Mouse (Mus musculus) neural tube, embryonic 11.5 days (tissue): ENCODE results near the gene Rhox3g. TPM values are rescaled to one million over a fixed set of nuclear protein-coding genes. Genes with fewer than 3 reads are reported as not detected.
"Not testable (repeated sequence)": the region's sequence is repeated elsewhere in the genome, so short reads cannot be mapped to it uniquely, and the experiment has no call there.

Experiments used
- ATAC-seq: fragments of 200-750 bp; cut with Nextera tagmentation; 2 replicates; pipeline ENCODE4 v1.8.0; 2017; ENCODE audit warnings: moderate number of reproducible peaks, mild to moderate bottlenecking, moderate TSS enrichment, moderate library complexity; ENCODE audit not compliant: insufficient read depth, low FRiP score, low TSS enrichment
- DNase-seq: peaks from one replicate; pipeline ENCODE4 v3.0.0-alpha.2; 2015; ENCODE audit warnings: low spot score
- H3K27ac ChIP-seq: fragments of 300-500 bp; sonication (generic); 2 replicates; pipeline ENCODE4 v1.5.1; 2014; ENCODE audit warnings: low read depth, mild to moderate bottlenecking, low read length
- H3K27me3 ChIP-seq: fragments of 300-500 bp; sonication (generic); 2 replicates; pipeline ENCODE4 v1.6.1; 2014; ENCODE audit warnings: mild to moderate bottlenecking, low read length, mixed read lengths; ENCODE audit not compliant: control insufficient read depth, insufficient read depth
- H3K36me3 ChIP-seq: fragments of 300-500 bp; sonication (generic); 2 replicates; pipeline ENCODE4 v1.6.1; 2014; ENCODE audit warnings: mild to moderate bottlenecking, low read length, moderate library complexity, mixed read lengths; ENCODE audit not compliant: control insufficient read depth, insufficient read depth
- H3K4me1 ChIP-seq: fragments of 300-500 bp; sonication (generic); 2 replicates; pipeline ENCODE4 v1.6.1; 2014; ENCODE audit warnings: low read length, mixed read lengths; ENCODE audit not compliant: control insufficient read depth, insufficient read depth
- H3K4me2 ChIP-seq: fragments of 300-500 bp; sonication (generic); 2 replicates; pipeline ENCODE4 v1.6.1; 2014; ENCODE audit warnings: low read depth, mild to moderate bottlenecking, moderate library complexity
- H3K4me3 ChIP-seq: fragments of 300-500 bp; sonication (generic); 2 replicates; pipeline ENCODE4 v1.5.1; 2014; ENCODE audit warnings: low read depth, low read length
- H3K9ac ChIP-seq: fragments of 300-500 bp; sonication (generic); 2 replicates; pipeline ENCODE4 v1.6.1; 2014; ENCODE audit warnings: mild to moderate bottlenecking, low read length
- H3K9me3 ChIP-seq: fragments of 300-500 bp; sonication (generic); 2 replicates; pipeline ENCODE4 v1.6.1; 2016; ENCODE audit warnings: low read length; ENCODE audit not compliant: control insufficient read depth
- WGBS: fragments of 180-500 bp; shearing (Covaris S2); extraction: QIAGEN DNeasy Blood & Tissue Kit; methylation state at CpG from one replicate; pipeline ENCODE4 v1.1.7; 2014; 5-methylcytosine and 5-hydroxymethylcytosine counted together
- polyA plus RNA-seq: library from polyadenylated mRNA; unstranded; fragments of >200 nt; fragmentation: Nextera tagmentation; extraction: Ambion mirVana; gene quantifications from 2 replicates; pipeline ENCODE4 v1.2.1, GENCODE M21; 2014

Rhox3g gene
- not detected in 2 replicates for polyA plus RNA-seq

DNA sequence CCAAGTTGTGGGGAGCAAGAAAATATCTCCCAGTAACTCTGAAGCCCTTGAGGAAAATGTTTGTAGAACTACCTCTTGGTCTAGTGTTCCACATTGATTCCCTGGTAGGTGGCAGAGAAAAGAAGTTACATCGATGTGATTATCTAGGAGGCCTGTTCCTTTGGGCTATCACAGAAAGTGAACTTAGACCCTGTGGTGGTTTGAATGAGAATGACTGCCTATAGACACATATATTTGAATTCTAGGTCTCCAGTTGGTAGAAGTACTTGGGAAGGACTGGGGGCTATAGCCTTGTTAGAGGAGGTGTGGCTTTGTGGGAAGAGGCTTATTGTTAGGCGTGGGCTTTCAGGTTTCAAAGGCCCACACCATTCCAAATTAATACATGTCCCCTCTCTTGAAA lies at the start of gene Rhox3g:
Gene Rhox3g, minus strand, starts transcription at position 101 of the 400 bp plus-strand sequence.
- not testable (repeated sequence) for H3K9me3 ChIP-seq, H3K4me2 ChIP-seq, H3K4me1 ChIP-seq, H3K4me3 ChIP-seq, H3K9ac ChIP-seq, H3K27ac ChIP-seq, H3K27me3 ChIP-seq, ATAC-seq, H3K36me3 ChIP-seq, DNase-seq
- 90% methylated on average over 2 of the region's 2 CpGs for WGBS

DNA sequence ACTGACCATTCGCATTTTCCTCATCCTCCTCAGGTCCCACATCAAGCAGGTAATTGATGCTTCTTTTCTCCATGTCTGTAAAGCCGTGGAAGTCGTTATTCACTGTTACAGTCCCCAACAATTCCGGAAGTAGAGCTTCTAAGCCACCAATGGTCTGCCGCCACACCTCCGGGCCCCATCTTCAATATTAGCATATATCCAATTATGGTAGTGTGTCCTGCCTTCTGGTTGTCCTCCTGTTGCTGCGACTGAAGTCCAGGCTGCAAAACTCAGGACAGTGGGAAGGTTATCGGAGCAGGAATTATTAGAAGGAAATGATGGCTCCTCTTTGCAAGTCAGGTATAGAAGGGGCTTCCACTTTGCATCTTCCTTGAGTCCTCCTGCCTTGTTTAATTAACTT lies 44.8 kb upstream of the Rhox3g start, which contains the start of gene Rhox2h:
Gene Rhox2h, minus strand, starts transcription at position 101 of the 400 bp plus-strand sequence.
- DNase-seq, H3K9ac ChIP-seq, H3K4me3 ChIP-seq, H3K36me3 ChIP-seq, H3K4me2 ChIP-seq, H3K4me1 ChIP-seq, H3K9me3 ChIP-seq, H3K27ac ChIP-seq, H3K27me3 ChIP-seq, ATAC-seq: not testable (repeated sequence)
- WGBS: 87% methylated on average over 8 of the region's 8 CpGs

DNA sequence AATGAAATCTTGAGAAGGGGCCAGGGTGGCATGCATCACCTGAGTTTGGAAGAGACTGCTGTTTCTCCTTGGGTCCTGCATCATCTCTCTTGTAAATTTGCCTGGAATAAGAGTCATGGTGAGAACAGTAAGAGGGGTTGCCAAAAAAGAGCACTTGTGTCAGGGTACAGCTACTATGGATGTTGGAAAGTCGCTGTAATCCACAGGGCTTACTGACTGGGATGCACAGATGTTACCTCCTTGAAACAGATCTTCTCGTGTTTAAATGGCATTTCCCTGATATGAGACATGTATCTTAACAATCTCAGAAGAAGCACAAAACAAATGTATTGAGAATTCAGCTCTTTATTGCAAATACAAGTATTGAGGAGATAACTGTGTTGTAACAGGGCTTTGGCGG lies 40.3 kb upstream of the Rhox3g start, which contains the start of gene Rhox3h:
Gene Rhox3h, minus strand, starts transcription at position 101 of the 400 bp plus-strand sequence.
- H3K36me3 ChIP-seq, H3K4me2 ChIP-seq, ATAC-seq, H3K4me3 ChIP-seq, H3K27me3 ChIP-seq, H3K9ac ChIP-seq, H3K27ac ChIP-seq, H3K9me3 ChIP-seq, DNase-seq, H3K4me1 ChIP-seq: not testable (repeated sequence)
- 88% methylated on average over 1 of the region's 3 CpGs for WGBS

DNA sequence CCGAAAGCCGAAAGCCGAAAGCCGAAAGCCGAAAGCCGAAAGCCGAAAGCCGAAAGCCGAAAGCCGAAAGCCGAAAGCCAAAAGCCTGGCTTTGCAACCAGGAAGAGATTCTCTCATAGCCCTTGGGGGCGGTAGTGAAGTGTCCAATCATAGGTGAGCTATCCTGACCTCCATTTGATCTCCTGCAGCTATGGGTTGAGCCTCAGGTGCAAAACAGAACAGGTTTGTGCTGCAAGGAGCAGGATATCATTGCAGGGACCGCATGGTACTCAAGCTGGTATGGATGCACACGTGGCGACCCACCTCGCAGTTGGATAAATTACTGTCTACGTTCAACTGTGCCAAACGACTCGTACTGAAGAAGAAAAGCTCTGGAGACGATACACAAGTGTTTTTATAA lies 22.8 kb upstream of the Rhox3g start, which contains the start of gene Rhox4g:
Gene Rhox4g, minus strand, starts transcription at position 101 of the 400 bp plus-strand sequence.
- not testable (repeated sequence) for ATAC-seq, H3K27ac ChIP-seq, H3K9me3 ChIP-seq, H3K4me2 ChIP-seq, H3K4me1 ChIP-seq, H3K27me3 ChIP-seq, H3K9ac ChIP-seq, H3K36me3 ChIP-seq, DNase-seq, H3K4me3 ChIP-seq
- 96% methylated on average over 14 of the region's 20 CpGs for WGBS

DNA sequence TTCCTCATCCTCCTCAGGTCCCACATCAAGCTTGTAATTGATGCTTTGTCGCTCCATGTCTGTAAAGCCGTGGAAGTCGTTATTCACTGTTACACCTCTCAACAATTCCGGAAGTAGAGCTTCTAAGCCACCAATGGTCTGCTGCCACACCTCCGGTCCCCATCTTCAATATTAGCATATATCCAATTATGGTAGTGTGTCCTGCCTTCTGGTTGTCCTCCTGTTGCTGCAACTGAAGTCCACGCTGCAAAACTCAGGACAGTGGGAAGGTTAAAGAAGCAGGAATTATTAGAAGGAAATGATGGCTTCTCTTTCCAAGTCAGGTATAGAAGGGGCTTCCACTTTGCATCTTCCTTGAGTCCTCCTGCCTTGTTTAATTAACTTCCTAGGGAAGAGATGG lies 15.0 kb upstream of the Rhox3g start, which contains the start of gene Rhox2g:
Gene Rhox2g, minus strand, starts transcription at position 101 of the 400 bp plus-strand sequence.
- ATAC-seq, H3K4me3 ChIP-seq, DNase-seq, H3K9me3 ChIP-seq, H3K27me3 ChIP-seq, H3K9ac ChIP-seq, H3K36me3 ChIP-seq, H3K4me2 ChIP-seq, H3K4me1 ChIP-seq, H3K27ac ChIP-seq: not testable (repeated sequence)
- 96% methylated on average over 6 of the region's 6 CpGs for WGBS

DNA sequence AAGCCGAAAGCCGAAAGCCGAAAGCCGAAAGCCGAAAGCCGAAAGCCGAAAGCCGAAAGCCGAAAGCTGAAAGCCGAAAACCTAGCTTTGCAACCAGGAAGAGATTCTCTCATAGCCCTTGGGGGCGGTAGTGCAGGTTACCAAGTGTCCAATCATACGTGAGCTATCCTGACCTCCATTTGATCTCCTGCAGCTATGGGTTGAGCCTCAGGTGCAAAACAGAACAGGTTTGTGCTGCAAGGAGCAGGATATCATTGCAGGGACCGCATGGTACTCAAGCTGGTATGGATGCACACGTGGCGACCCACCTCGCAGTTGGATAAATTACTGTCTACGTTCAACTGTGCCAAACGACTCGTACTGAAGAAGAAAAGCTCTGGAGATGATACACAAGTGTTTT lies 20.8 kb downstream of the Rhox3g start, which contains the start of gene Rhox4f:
Gene Rhox4f, minus strand, starts transcription at position 101 of the 400 bp plus-strand sequence.
- H3K9me3 ChIP-seq, H3K27me3 ChIP-seq, H3K9ac ChIP-seq, DNase-seq, H3K4me1 ChIP-seq, ATAC-seq, H3K4me2 ChIP-seq, H3K36me3 ChIP-seq, H3K4me3 ChIP-seq, H3K27ac ChIP-seq: not testable (repeated sequence)
- WGBS: 94% methylated on average over 14 of the region's 19 CpGs

DNA sequence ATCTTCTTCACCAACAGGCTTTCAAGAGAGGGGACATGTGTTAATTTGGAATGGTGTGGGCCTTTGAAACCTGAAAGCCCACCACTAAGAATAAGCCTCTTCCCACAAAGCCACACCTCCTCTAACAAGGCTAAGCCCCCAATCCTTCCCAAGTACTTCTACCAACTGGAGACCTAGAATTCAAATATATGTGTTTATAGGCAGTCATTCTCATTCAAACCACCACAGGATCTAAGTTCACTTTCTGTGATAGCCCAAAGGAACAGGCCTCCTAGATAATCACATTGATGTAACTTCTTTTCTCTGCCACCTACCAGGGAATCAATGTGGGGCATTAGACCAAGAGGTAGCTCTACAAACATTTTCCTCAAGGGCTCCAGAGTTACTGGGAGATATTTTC lies 47.7 kb downstream of the Rhox3g start, which contains the start of gene Rhox3f:
Gene Rhox3f, plus strand, starts transcription at position 301 of the 400 bp plus-strand sequence.
- not testable (repeated sequence) for H3K4me3 ChIP-seq, H3K9ac ChIP-seq, ATAC-seq, DNase-seq, H3K27me3 ChIP-seq, H3K9me3 ChIP-seq, H3K4me1 ChIP-seq, H3K27ac ChIP-seq, H3K36me3 ChIP-seq, H3K4me2 ChIP-seq

Other genes starting within 250 kb of the Rhox3g start
- gene Rhox3a2, start 248.6 kb downstream of the Rhox3g start, polyA plus RNA-seq: not detected in 2 replicates
- gene Rhox4a2, start 237.8 kb downstream of the Rhox3g start, polyA plus RNA-seq: not detected in 2 replicates
- gene Rhox2b, start 216.5 kb downstream of the Rhox3g start, polyA plus RNA-seq: not detected in 2 replicates
- gene Rhox4b, start 196.1 kb downstream of the Rhox3g start, polyA plus RNA-seq: not detected in 2 replicates
- gene Rhox2c, start 174.9 kb downstream of the Rhox3g start, polyA plus RNA-seq: not detected in 2 replicates
- not detected in 2 replicates for gene Rhox3c, start 170.0 kb downstream of the Rhox3g start, polyA plus RNA-seq
- not detected in 2 replicates for gene Rhox4c, start 148.3 kb downstream of the Rhox3g start, polyA plus RNA-seq
- gene Rhox2d, start 135.2 kb downstream of the Rhox3g start, polyA plus RNA-seq: not detected in 2 replicates
- gene Rhox4d, start 114.3 kb downstream of the Rhox3g start, polyA plus RNA-seq: not detected in 2 replicates
- gene Rhox2e, start 98.2 kb downstream of the Rhox3g start, polyA plus RNA-seq: not detected in 2 replicates
- gene Rhox3e, start 86.6 kb downstream of the Rhox3g start, polyA plus RNA-seq: not detected in 2 replicates
- gene Rhox4e, start 71.2 kb downstream of the Rhox3g start, polyA plus RNA-seq: not detected in 2 replicates
- not detected in 2 replicates for gene Rhox2f, start 57.2 kb downstream of the Rhox3g start, polyA plus RNA-seq
- not detected in 2 replicates for gene Rhox3f, start 47.6 kb downstream of the Rhox3g start, polyA plus RNA-seq
- not detected in 2 replicates for gene Rhox4f, start 20.9 kb downstream of the Rhox3g start, polyA plus RNA-seq
- not detected in 2 replicates for gene Rhox2g, start 14.9 kb upstream of the Rhox3g start, polyA plus RNA-seq
- not detected in 2 replicates for gene Rhox4g, start 22.7 kb upstream of the Rhox3g start, polyA plus RNA-seq
- gene Rhox3h, start 40.2 kb upstream of the Rhox3g start, polyA plus RNA-seq: not detected in 2 replicates
- gene Rhox2h, start 44.7 kb upstream of the Rhox3g start, polyA plus RNA-seq: not detected in 2 replicates
- gene Rhox5, start 176.2 kb upstream of the Rhox3g start, polyA plus RNA-seq: 0.42 and 0.76 TPM in 2 replicates
- not detected in 2 replicates for gene Rhox6, start 198.3 kb upstream of the Rhox3g start, polyA plus RNA-seq
- gene Rhox7a, start 203.1 kb upstream of the Rhox3g start, polyA plus RNA-seq: not detected in 2 replicates